Mouse (Mus musculus) lung, postnatal 0 days (tissue): ENCODE results near the gene Tpst1.

Experiments used
- CTCF ChIP-seq: IDR thresholded peaks from 2 replicates; pipeline ENCODE4 v1.5.1; 2016; ENCODE audit warnings: antibody characterized with exemption, mild to moderate bottlenecking
- EP300 ChIP-seq: IDR thresholded peaks from 2 replicates; pipeline ENCODE4 v1.6.1; 2016; ENCODE audit warnings: antibody characterized with exemption, mild to moderate bottlenecking, control low read depth

DNA sequence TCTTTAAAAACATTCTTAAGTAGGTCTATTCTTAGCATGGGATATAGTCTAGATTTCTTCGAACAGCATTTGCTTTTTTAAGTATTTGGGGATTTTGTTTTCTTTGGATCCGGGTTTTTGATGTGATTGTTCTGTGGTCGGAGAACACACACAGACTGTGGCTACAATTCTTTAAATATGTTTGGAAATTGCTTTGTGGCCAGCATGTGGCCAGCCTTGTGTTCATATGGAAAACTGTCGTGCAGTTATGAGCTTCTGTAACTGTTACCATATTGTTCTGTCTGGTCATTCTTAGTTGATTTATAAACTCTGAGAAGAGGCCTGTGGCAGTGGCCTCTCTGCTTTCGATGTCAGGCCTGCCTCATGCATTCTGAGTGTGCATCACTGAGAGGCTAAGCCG is 44.8 kb downstream of the Tpst1 start:
- TF ChIP-seq EP300 (no peak), CTCF (no peak)
